ENCODE assay signal across 10 mouse cellular contexts in the genomic region with DNA sequence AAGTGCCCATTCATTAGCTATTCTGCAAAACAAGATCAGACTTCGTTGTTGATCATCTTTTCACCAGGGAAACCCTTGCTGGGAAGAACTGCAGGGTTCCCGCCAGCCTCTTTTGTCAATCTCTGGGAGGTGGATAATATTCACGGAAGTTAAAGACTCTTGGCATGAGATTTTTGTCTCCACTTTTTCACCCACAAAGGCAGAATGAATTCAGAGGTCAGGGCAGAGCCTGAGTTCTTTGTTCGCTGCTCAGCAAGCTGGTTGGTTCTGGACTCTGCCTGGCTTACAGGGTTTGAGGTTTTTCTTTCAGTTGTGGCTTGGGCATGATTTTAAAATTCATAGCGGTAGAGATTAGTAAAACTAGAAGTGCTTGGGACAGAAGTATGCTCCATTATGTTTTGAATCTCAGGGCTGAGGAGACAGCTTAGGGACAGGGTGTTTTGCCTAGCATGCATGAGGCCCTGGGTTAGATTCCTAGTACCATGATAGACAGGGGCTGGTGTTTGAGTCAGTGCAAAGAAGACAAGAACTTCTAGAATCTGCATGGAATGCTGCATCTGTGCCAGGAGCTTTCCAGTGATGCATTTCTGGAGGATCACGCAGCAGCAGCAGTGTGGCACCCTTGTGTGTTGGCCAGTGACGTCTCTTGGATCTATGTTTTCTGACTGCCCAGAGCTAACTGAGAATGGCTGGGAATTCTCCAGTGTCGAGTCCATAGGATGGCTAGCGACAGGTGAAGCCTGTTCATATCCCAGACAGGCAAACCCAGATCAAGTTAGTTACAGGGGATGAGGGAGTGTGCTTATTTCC. TPM values are rescaled to one million over a fixed set of nuclear protein-coding genes. Genes with fewer than 3 reads are reported as not detected.
DNase-seq lines count a peak whose midpoint lies in the region; ATAC-seq lines count a peak whose summit lies in the region.
"Had no signal": no experiment of that assay in that cellular context is flagged by ENCODE, and none has a peak within 500 bp of the region (broad histone marks: within the 10 kb centered on the region; RNA-seq: fewer than 3 reads in every experiment).

No protein-coding gene starts in this region.

- no peaks in the 10 kb centered on the region for H3K36me3 ChIP-seq in forebrain, embryonic 15.5 days
- no peaks in the 10 kb centered on the region for H3K36me3 ChIP-seq in midbrain, embryonic 11.5 days (ENCODE audit: control insufficient read depth, insufficient read depth, low read length)

- H3K27ac ChIP-seq in forebrain, embryonic 15.5 days (replicated peaks): no peak overlapping the region
- no peak overlapping the region; the same call in 1 of the 2 replicates for H3K27ac ChIP-seq in midbrain, embryonic 11.5 days (ENCODE audit: low read depth, low read length)

- H3K9me3 ChIP-seq in forebrain, embryonic 15.5 days: no peaks in the 10 kb centered on the region
- no peaks in the 10 kb centered on the region for H3K9me3 ChIP-seq in midbrain, embryonic 11.5 days (ENCODE audit: control insufficient read depth, low read length)

- H3K9ac ChIP-seq in forebrain, embryonic 15.5 days (replicated peaks): no peak overlapping the region
- no peak overlapping the region for H3K9ac ChIP-seq in midbrain, embryonic 11.5 days (ENCODE audit: low read length)

- no peak overlapping the region for H3K4me2 ChIP-seq in forebrain, embryonic 15.5 days (replicated peaks)
- H3K4me2 ChIP-seq in midbrain, embryonic 11.5 days: no peak overlapping the region

- H3K4me1 ChIP-seq in forebrain, embryonic 15.5 days: peaks cover 7% of the 10 kb centered on the region
- peaks cover 23% of the 10 kb centered on the region for H3K4me1 ChIP-seq in midbrain, embryonic 11.5 days (ENCODE audit: control insufficient read depth, insufficient read depth, low read length)

- peak; percentile 38 for DNase-seq in testis, postnatal 10 days (ENCODE audit: low spot score)
- no peak for DNase-seq in testis, postnatal 14 days (ENCODE audit: low spot score)
- DNase-seq in midbrain, embryonic 11.5 days (ENCODE audit: low spot score, missing footprints): peak; percentile 92
- no peak for DNase-seq in layer of hippocampus, postnatal 14 days (ENCODE audit: low spot score in 2 of 2)
- DNase-seq in thymus, postnatal 36 days: no peak
- DNase-seq in layer of hippocampus, adult 11-12 months (ENCODE audit: low spot score): no peak
- DNase-seq: cerebellum, adult 11 months; kidney, adult 9 months; lung, postnatal 14 days had no signal

- whole genome bisulfite sequencing in forebrain, embryonic 15.5 days: 18% methylated on average over 9 of the region's 9 CpGs
- 28% methylated on average over 9 of the region's 9 CpGs for WGBS in midbrain, embryonic 11.5 days

- H3K4me3 ChIP-seq in forebrain, embryonic 15.5 days: no peak overlapping the region
- H3K4me3 ChIP-seq in midbrain, embryonic 11.5 days (ENCODE audit: low read depth, low read length): no peak overlapping the region

- no peaks in the 10 kb centered on the region; the same call in 1 of the 2 replicates for H3K27me3 ChIP-seq in forebrain, embryonic 15.5 days
- peaks cover 10% of the 10 kb centered on the region; the same call in 1 of the 2 replicates for H3K27me3 ChIP-seq in midbrain, embryonic 11.5 days (ENCODE audit: control insufficient read depth, insufficient read depth, low read length)

- 0 out of 2 replicates have a peak, but pooled peaks have one; percentile 23 for ATAC-seq in forebrain, embryonic 15.5 days (replicated peaks)
- ATAC-seq in midbrain, embryonic 11.5 days (ENCODE audit: low FRiP score): peak; percentile 86

RNA-seq across cellular contexts. Expression of gene Plce1, which starts 7.4 kb away (rescaled TPM):
- polyA plus RNA-seq in forebrain, embryonic 15.5 days (2015; fragmentation: Nextera tagmentation; extraction: Ambion mirVana): 4.4 and 5.4 TPM in 2 replicates
- 4.1 and 4.3 TPM in 2 replicates for polyA plus RNA-seq in midbrain, embryonic 11.5 days (2014; fragmentation: Nextera tagmentation; extraction: Ambion mirVana)
- 10 to 100 TPM; 13.4 to 14.3 TPM for total RNA-seq in layer of hippocampus, postnatal 14 days (2021)

Comparison
In these comparisons a context has a peak if more than half of its experiments do, and no peak if none do; other contexts are left out.
1. DNase-seq: peak in testis, postnatal 10 days (single experiment) and midbrain, embryonic 11.5 days (single experiment); none in testis, postnatal 14 days (single experiment), layer of hippocampus, postnatal 14 days (0 of 2), thymus, postnatal 36 days (0 of 2) and layer of hippocampus, adult 11-12 months (single experiment).